Mouse (Mus musculus) activated CD4-positive, CD25-positive, alpha-beta regulatory T cell, adult 4 months (primary cell): ENCODE results near the gene Slitrk1. TPM values are rescaled to one million over a fixed set of nuclear protein-coding genes. Genes with fewer than 3 reads are reported as not detected.

Experiments
- ATAC-seq: one replicate; pipeline ENCODE4 v1.8.0; 2017
- polyA plus RNA-seq, 2 experiments: library from polyadenylated mRNA; unstranded; fragments of 100-300 nt; shearing (Covaris generic); gene quantifications; one replicate each; pipeline ENCODE4 v1.2.1; 2017

Slitrk1 gene
- under 1 TPM in 1 of 2 experiments, not detected in 1; 0.08 TPM for polyA plus RNA-seq

DNA sequence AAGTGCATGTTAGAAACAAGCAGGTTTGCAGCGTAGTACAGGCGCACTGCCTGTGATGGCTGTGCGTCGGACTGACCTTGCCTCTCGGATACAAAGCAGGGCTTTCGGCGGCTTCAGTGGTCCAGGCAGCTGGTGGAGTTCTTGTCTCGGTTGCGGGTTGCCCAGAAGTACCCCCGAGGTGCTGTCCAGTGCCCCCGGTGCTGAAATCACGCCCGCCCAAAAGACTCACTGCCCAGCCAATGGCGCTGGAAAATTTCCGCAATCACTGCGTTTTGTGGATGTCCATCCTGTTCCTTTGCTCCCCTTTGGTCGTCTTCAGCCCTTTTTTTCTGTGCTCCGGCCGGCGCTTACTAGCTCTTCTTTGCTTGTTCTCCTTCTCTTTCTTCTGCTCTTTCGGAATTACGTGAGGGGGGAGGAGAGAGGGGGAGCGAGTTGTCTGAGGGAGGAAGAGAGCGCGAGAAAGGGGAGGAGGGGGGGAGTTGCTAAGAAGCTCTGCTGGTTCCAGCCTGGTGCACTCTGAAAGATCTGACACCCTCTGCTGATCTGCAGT, at the start of gene Slitrk1:
TSS of gene Slitrk1 (minus strand) at position 445 of the 550 bp plus-strand sequence.
- no peak for ATAC-seq

DNA sequence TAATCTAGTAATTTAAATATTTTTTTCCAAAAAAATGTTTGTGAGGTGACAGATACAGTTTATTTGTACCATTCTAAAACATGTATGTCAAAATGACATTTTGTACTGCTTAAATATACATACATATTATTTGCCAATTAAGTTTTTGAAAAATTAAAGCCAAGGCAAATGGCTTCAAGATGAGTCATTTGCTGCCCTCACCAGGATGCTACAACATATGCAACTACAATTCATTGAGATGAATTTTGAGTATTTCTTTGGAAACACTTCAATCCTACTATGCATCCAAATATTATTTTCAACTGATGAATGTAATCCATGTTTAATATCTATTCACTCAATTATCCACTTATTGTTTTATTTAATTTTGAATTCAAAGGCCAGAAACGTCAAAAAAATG, 21.8 kb upstream of the Slitrk1 start:
- ATAC-seq = no peak

DNA sequence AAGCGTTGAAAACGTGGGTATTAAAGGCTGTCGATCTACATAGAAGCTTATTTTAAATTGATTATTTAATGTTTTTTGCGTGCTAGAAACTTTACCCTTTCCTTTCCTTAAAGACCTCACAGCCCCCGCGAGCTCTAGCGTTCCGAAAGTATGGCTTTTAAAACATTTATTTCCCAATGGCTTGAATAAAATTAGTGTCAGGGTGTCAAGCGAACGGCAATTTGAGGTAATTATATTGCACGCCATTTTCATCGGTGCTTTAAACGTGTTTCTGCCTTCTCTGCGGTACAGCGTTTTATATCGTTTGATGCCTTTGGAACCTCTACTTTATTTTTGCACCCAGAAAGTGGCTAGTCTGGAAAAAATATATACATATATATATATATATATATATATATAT, 378 bp upstream of the Slitrk1 start:
- ATAC-seq = no peak

DNA sequence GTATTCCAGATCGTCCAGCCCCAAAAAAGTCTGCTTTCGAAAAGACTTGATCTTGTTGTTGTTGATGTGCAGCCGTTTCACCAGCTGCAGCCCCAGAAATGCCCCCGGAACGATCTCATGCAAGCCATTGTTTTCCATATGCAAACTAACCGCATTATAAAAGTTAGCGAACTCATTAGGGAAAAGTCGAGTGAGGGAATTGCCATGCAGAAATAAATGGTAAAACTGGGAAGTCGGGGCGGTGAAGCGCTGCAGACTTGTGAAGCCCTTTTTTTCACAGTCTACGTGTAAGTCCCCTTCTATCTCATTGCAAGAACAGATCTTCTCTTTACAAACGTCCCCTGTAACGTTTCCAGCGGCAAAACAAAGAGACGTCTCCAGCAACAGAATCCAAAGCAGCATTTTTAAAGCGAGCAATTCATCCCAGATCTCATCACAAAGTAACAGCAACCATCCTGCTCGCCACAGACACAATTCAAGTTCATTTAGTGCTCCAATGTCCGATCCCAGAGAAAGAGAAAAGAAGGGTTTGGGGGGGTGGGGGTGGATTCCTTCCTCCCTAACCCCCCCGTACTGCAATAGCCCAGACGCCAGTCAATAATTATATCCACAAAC, 975 bp downstream of the Slitrk1 start:
- ATAC-seq = no peak

DNA sequence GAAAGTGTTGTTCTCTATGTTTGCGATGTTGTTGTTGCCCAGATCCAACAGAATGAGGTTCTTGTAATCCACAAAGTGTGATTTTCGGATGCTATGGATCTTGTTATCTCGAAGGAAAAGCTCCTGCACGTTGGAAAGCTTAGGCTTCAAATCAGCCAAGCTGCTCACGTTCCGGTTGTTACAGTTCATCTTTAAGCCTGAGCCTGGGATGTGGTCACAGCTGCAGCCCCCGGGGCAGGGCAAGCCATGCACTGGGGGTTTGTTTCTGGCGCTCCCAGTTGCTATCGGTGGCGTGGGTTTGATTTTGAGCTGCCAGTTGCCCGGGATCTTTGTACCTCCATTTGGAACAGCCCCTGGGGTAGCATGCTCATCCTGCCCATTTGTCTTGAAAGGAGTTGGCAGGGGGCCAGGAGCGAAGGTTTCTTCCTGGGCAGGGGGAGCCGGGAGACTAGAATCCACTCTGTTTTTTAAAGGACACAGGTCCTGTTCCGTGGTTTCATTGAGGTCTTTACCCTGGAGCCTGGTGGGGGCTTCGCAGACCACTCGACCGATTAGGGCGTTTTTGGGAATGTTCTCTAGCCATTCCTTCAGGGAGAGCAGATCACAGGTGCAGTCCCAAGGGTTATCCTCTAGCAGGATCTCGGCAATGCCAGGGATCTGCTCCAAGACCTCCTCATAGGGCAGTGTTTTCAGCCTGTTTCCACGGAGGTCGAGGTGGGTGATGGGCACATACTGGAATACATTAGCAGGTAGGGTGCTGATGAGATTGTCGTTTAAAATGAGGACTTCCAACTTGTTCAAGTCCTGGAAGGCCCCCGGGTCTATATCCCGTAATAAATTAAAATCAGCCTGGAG, 1.7 kb downstream of the Slitrk1 start:
- ATAC-seq = no peak

DNA sequence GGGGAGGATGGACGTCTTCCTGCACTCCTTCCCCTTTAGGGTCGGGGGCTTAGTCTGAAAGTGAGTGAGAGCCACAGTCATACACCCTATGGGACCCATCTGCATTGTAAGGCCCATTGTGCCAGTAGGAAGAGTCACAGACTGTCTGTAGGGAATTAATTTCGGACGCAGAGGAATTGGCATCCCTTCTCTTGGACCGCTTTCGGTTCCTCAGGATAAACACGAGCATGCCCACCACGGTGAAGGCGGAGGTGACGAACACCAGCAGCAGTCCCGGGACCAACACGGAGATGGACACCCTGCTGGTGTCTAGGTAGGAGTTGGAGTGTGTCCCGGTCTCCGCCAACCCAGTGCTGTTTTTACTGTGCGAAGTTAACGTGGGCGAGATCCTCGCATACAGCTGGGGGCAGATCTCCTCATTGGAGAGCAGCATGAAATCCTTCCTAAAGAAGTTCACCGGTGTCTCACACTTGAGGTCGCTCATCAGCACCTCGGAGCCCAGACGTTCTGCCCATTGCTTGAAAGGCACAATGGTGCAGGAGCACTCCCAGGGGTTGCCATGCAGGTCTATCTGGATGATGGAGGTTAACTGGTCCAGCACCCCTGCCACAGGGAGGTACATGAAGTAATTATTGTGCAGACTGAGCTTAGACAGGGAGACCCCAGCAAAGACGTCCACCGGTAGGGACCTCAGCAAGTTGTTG, 2.7 kb downstream of the Slitrk1 start:
- ATAC-seq = no peak

DNA sequence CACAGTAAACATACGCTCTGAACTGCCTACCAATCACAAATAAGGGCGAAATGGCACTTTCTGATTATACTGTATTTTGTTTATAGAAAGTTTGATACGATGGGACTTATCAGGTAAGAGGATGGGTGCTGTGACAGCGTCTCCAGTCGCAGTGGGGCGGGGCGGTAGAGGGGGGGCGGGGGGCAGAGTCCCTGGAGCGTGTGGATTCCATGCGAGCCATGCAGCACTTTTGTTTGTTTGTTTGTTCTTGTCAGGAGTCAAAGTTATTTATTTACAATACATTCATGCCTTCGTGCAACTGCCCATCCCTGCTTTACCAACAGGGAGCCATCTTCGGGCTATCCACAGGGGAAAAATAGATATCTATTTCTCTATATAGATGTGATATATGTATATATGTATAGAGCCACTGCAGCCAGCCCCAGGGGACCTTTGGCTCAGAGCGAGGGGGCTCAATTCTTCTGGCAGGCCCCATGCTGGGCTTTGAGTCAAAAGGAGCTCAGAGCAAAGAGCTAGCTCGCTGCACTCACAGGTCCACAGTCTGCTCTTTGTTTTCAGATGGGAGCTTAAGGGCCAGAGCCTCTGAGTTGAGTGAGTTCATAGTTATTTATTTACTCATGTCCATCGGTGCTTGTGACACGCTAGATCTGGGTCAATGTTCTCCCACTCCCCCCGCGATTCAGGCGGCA, 3.4 kb downstream of the Slitrk1 start:
- no peak for ATAC-seq

DNA sequence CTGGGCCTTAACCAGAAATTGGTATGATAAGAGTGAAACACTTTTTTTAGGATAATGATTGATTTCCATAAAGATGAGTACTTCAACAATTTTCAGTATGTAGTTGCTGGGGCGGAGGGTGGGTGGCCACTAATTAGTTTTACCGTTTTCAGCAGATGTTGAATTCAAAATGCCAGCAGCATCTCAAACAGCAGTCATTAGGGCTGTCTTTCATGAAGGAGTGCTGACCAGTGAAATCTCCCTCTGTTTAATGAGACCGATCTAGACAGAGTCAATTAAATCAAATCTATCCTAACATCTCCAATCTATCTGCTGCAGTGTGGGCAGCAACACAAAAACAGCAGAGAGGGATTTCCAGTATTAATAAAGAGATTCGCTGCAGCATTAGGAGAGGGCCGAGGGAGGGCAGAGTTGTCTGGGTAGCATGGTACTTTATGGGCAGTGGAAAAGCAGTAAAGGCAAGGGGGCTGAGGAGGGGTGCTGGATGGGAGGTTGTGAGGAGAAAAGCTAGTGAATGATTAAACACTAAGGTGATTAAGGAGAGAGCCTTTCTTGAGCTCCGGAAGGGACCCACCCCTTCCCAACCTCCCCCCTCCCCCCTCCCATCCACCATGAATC, 4.5 kb downstream of the Slitrk1 start:
- ATAC-seq = no peak

DNA sequence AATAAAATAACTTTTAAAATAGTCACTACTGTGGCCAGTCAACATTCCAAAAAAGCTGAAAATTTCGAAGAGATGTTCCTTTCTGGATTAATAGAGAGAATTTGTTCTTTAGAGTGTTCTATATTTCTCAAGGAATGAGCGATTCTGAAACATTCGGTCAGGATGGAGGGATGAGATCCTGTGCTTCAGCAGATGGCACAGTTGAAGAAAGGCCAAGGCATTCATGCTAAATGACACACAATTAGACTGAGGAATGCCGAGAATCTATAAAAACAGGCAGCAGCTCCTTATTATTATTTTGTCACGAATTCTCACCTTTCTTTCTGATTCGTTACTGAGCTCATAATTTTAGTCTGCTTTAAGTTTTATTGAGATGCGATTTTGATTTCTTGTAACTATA, 15.4 kb downstream of the Slitrk1 start:
- ATAC-seq = no peak

DNA sequence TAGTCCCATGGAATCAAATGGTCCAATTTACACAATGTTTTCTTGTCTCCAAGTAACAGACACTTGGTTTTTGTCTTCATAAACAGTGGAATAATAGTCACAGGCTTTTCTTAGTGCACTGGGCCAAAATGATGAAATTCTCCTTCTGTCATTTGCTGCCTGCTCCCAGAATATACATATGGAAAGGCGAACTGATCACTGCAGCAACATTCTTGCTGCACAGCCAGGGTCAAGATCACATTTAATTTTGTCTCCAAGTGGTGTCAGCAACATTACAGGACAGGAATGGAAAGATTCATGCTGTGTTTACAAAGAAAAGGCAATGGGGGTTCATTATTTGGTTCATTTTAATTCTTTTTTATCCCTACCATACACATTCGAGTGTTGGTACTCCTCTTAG, 18.5 kb downstream of the Slitrk1 start:
- no peak for ATAC-seq

DNA sequence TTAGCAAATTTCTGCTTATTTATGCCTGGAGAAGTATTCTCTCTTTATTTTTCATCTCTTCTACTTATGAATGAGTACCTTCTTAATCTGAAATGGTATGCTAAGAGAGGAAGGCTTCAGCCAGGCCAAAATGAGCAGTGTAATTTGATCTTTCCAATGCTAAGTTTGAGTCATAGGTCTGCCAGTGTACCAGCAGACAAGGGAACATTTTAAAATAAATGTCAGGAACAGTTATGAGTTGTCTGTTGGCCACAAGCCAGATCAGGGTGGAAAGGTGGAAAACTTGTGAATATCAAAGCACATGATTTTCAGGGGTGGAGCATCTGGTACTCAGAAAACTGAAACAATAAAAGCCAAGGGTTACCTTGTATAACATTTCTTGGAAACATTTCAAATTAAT, 46.1 kb downstream of the Slitrk1 start:
- no peak for ATAC-seq

DNA sequence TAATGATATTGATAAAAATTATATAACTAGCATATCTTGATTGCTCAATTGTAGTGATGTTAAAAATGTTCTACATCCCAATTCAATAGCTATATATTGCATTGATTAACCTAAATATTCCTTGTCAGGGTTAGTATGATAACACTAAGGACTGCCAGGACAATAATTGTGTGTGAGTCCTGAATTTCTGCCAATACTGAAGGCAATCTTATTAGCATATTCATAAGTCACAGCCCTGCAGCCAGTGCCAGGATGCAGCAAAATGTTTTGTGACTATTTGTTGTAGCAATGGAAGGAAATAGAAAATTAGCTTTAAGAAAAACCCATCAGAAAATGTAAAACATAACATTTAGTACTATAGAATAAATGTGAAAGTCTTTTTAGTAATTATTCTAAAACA, 49.3 kb downstream of the Slitrk1 start:
- ATAC-seq = no peak

DNA sequence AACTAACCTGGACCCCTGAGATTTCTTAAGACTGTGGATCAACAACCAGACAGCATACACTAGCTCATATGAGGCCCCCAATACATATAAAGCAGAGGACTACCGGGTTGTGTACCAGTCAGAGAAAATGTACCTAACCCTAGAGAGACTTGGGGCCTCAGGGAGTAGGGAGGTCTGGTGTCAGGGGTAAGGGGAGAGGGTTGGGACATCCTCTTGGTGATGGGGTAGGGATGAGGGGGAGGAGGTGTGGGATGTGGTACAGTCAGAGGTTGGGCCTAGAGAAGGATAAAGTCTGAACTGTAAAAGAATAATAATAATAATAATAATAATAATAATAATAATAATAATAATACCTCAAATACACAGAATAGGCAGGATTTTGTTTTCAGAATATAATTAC, 54.6 kb downstream of the Slitrk1 start:
- ATAC-seq = no peak
